Mouse (Mus musculus) forebrain, embryonic 15.5 days (tissue): ENCODE results near the gene Ghdc. TPM values are rescaled to one million over a fixed set of nuclear protein-coding genes. Genes with fewer than 3 reads are reported as not detected.

Experiments
- ATAC-seq: fragments of 200-750 bp; cut with Nextera tagmentation; replicated peaks from 2 replicates; pipeline ENCODE4 v1.8.0; 2017; ENCODE audit warnings: mild to moderate bottlenecking, moderate TSS enrichment, moderate library complexity
- H3K27ac ChIP-seq: fragments of 300-500 bp; sonication (generic); replicated peaks from 2 replicates; pipeline ENCODE4 v1.5.1; 2015; ENCODE audit warnings: mild to moderate bottlenecking, inconsistent platforms
- H3K27me3 ChIP-seq: fragments of 300-500 bp; sonication (generic); 2 replicates; pipeline ENCODE4 v1.6.1; 2015; ENCODE audit warnings: inconsistent platforms
- H3K36me3 ChIP-seq: fragments of 300-500 bp; sonication (generic); 2 replicates; pipeline ENCODE4 v1.6.1; 2015; ENCODE audit warnings: mild to moderate bottlenecking, inconsistent platforms
- H3K4me1 ChIP-seq: fragments of 300-500 bp; sonication (generic); 2 replicates; pipeline ENCODE4 v1.6.1; 2015; ENCODE audit warnings: inconsistent platforms
- H3K4me2 ChIP-seq: fragments of 300-500 bp; sonication (generic); replicated peaks from 2 replicates; pipeline ENCODE4 v1.6.1; 2015; ENCODE audit warnings: mild to moderate bottlenecking, inconsistent platforms
- H3K4me3 ChIP-seq: fragments of 300-500 bp; sonication (generic); 2 replicates; pipeline ENCODE4 v1.5.1; 2015; ENCODE audit warnings: mild to moderate bottlenecking, inconsistent platforms
- H3K9ac ChIP-seq: fragments of 300-500 bp; sonication (generic); replicated peaks from 2 replicates; pipeline ENCODE4 v1.6.1; 2015; ENCODE audit warnings: mild to moderate bottlenecking, inconsistent platforms
- H3K9me3 ChIP-seq: fragments of 300-500 bp; sonication (generic); 2 replicates; pipeline ENCODE4 v1.6.1; 2016; ENCODE audit warnings: inconsistent platforms
- WGBS: fragments of 180-500 bp; shearing (Covaris S2); methylation state at CpG from one replicate; pipeline ENCODE4 v1.1.7; 2015; ENCODE audit warnings: mixed read lengths; 5-methylcytosine and 5-hydroxymethylcytosine counted together
- polyA plus RNA-seq: library from polyadenylated mRNA; unstranded; fragments of >200 nt; fragmentation: Nextera tagmentation; extraction: Ambion mirVana; gene quantifications from 2 replicates; pipeline ENCODE4 v1.2.1, GENCODE M21; 2015

The Ghdc gene
- polyA plus RNA-seq, 1 experiment from 2014 or later = 3.0 TPM

GRCm38 (mm10) chr11:100724919-100725512 is 45.7 kb downstream of the Ghdc start:
- H3K36me3 ChIP-seq = peaks cover 6% of the 10 kb centered on the region; the same call in 1 of the 2 replicates
- H3K4me1 ChIP-seq = no peaks in the 10 kb centered on the region
- H3K27ac ChIP-seq = no peak overlapping the region
- H3K4me2 ChIP-seq = no peak overlapping the region
- WGBS = 72% methylated on average over 5 of the region's 5 CpGs
- ATAC-seq = no peak
- H3K9ac ChIP-seq = no peak overlapping the region
- H3K9me3 ChIP-seq = no peaks in the 10 kb centered on the region
- no peaks in the 10 kb centered on the region for H3K27me3 ChIP-seq
- H3K4me3 ChIP-seq = no peak overlapping the region

GRCm38 (mm10) chr11:100722493-100723028 is 48.2 kb downstream of the Ghdc start:
- H3K4me2 ChIP-seq = no peak overlapping the region
- no peaks in the 10 kb centered on the region for H3K9me3 ChIP-seq
- WGBS = 65% methylated on average over 2 of the region's 2 CpGs
- no peaks in the 10 kb centered on the region for H3K4me1 ChIP-seq
- H3K27ac ChIP-seq = no peak overlapping the region
- ATAC-seq = no peak
- H3K9ac ChIP-seq = no peak overlapping the region
- H3K36me3 ChIP-seq = peaks cover 14% of the 10 kb centered on the region
- no peaks in the 10 kb centered on the region for H3K27me3 ChIP-seq
- H3K4me3 ChIP-seq = no peak overlapping the region

- Histone ChIP-seq H3K36me3 (peaks cover 20% of the 10 kb centered on the region), H3K27me3 (no peaks in the 10 kb centered on the region), H3K27ac (no peak overlapping the region), H3K9me3 (no peaks in the 10 kb centered on the region), H3K4me2 (no peak overlapping the region), H3K4me3 (no peak overlapping the region), H3K4me1 (no peaks in the 10 kb centered on the region), H3K9ac (no peak overlapping the region)
- ATAC-seq = no peak
- 67% methylated on average over 8 of the region's 8 CpGs for WGBS
Measured at GRCm38 (mm10) chr11:100721776-100722492, 48.8 kb downstream of the Ghdc start.

GRCm38 (mm10) chr11:100721254-100721653 is 49.5 kb downstream of the Ghdc start:
- H3K4me3 ChIP-seq = no peak overlapping the region
- H3K27me3 ChIP-seq = no peaks in the 10 kb centered on the region
- no peak overlapping the region for H3K27ac ChIP-seq
- H3K36me3 ChIP-seq = peaks cover 26% of the 10 kb centered on the region
- no peak overlapping the region for H3K4me2 ChIP-seq
- ATAC-seq = no peak
- H3K9me3 ChIP-seq = no peaks in the 10 kb centered on the region
- no peaks in the 10 kb centered on the region for H3K4me1 ChIP-seq
- WGBS = 43% methylated on average over 4 of the region's 4 CpGs
- H3K9ac ChIP-seq = no peak overlapping the region

GRCm38 (mm10) chr11:100720345-100720744 is 50.4 kb downstream of the Ghdc start:
- Histone ChIP-seq H3K9ac (no peak overlapping the region), H3K27ac (no peak overlapping the region)
- WGBS = 75% methylated on average over 5 of the region's 5 CpGs

GRCm38 (mm10) chr11:100719893-100720292 is 50.9 kb downstream of the Ghdc start:
- WGBS = 81% methylated on average over 11 of the region's 11 CpGs
- no peak for ATAC-seq
- no peaks in the 10 kb centered on the region for H3K27me3 ChIP-seq
- no peaks in the 10 kb centered on the region for H3K4me1 ChIP-seq
- H3K9ac ChIP-seq = no peak overlapping the region
- no peak overlapping the region for H3K4me2 ChIP-seq
- peaks cover 39% of the 10 kb centered on the region for H3K36me3 ChIP-seq
- no peaks in the 10 kb centered on the region for H3K9me3 ChIP-seq
- H3K4me3 ChIP-seq = no peak overlapping the region
- H3K27ac ChIP-seq = no peak overlapping the region

More at GRCm38 (mm10) chr11:100720345-100720744, 50.4 kb downstream of the Ghdc start:
- Histone ChIP-seq H3K36me3 (peaks cover 35% of the 10 kb centered on the region), H3K4me2 (no peak overlapping the region), H3K4me1 (no peaks in the 10 kb centered on the region), H3K9me3 (no peaks in the 10 kb centered on the region), H3K27me3 (no peaks in the 10 kb centered on the region), H3K4me3 (no peak overlapping the region)
- ATAC-seq = no peak

- H3K4me1 ChIP-seq = 0 out of 2 replicates have a peak, but pooled peaks cover 1% of the 10 kb centered on the region
- no peak overlapping the region for H3K4me3 ChIP-seq
- H3K4me2 ChIP-seq = no peak overlapping the region
- no peaks in the 10 kb centered on the region for H3K27me3 ChIP-seq
- H3K27ac ChIP-seq = no peak overlapping the region
- no peak for ATAC-seq
- no peak overlapping the region for H3K9ac ChIP-seq
- H3K36me3 ChIP-seq = peaks cover 39% of the 10 kb centered on the region
- no peaks in the 10 kb centered on the region for H3K9me3 ChIP-seq
- WGBS = 81% methylated on average over 3 of the region's 3 CpGs
Measured at GRCm38 (mm10) chr11:100719312-100719711, 51.4 kb downstream of the Ghdc start.

GRCm38 (mm10) chr11:100718866-100719265 is 51.9 kb downstream of the Ghdc start:
- peaks cover 6% of the 10 kb centered on the region for H3K4me1 ChIP-seq
- 94% methylated on average over 4 of the region's 4 CpGs for WGBS
- no peaks in the 10 kb centered on the region for H3K27me3 ChIP-seq
- H3K4me2 ChIP-seq = no peak overlapping the region
- no peak overlapping the region for H3K4me3 ChIP-seq
- H3K9ac ChIP-seq = no peak overlapping the region
- H3K36me3 ChIP-seq = peaks cover 39% of the 10 kb centered on the region
- no peaks in the 10 kb centered on the region for H3K9me3 ChIP-seq
- ATAC-seq = no peak
- no peak overlapping the region for H3K27ac ChIP-seq

- Histone ChIP-seq H3K27ac (no peak overlapping the region), H3K36me3 (peaks cover 39% of the 10 kb centered on the region), H3K4me2 (no peak overlapping the region), H3K4me1 (peaks cover 10% of the 10 kb centered on the region), H3K9ac (no peak overlapping the region), H3K9me3 (no peaks in the 10 kb centered on the region), H3K4me3 (no peak overlapping the region), H3K27me3 (no peaks in the 10 kb centered on the region)
- no peak for ATAC-seq
- WGBS = 90% methylated on average over 7 of the region's 7 CpGs
Measured at GRCm38 (mm10) chr11:100718462-100718861, 52.3 kb downstream of the Ghdc start.

GRCm38 (mm10) chr11:100716649-100717048 is 54.1 kb downstream of the Ghdc start:
- 85% methylated on average over 3 of the region's 3 CpGs for WGBS
- no peak overlapping the region for H3K27ac ChIP-seq
- no peak overlapping the region for H3K4me3 ChIP-seq
- no peak overlapping the region for H3K4me2 ChIP-seq
- peaks cover 16% of the 10 kb centered on the region for H3K4me1 ChIP-seq
- H3K9ac ChIP-seq = no peak overlapping the region
- ATAC-seq = no peak
- H3K9me3 ChIP-seq = no peaks in the 10 kb centered on the region
- peaks cover 39% of the 10 kb centered on the region for H3K36me3 ChIP-seq
- H3K27me3 ChIP-seq = no peaks in the 10 kb centered on the region
